Mouse (Mus musculus) cerebellum, adult 2 months (tissue): ENCODE data around the gene Usp49.

Experiments used
- CTCF ChIP-seq: fragments of 200-500 bp; IDR thresholded peaks from 2 replicates; pipeline ENCODE4 v1.5.1; 2011; ENCODE audit warnings: low read depth, mild to moderate bottlenecking, control low read depth, low read length, moderate library complexity, borderline replicate concordance; ENCODE audit not compliant: insufficient read depth
- POLR2A ChIP-seq: fragments of 200-500 bp; IDR thresholded peaks from 2 replicates; pipeline ENCODE4 v1.6.1; 2011; ENCODE audit warnings: low read length, control low read depth, borderline replicate concordance; ENCODE audit not compliant: insufficient read depth

- TF ChIP-seq CTCF (no peak), POLR2A (no peak)
Observed at GRCm38 (mm10) chr17:47699055-47699454, 68.6 kb downstream of the Usp49 start.
